Mouse (Mus musculus): ENCODE measurements at regions not wholly inside any gene's neighbourhood (a gene's known extent, or its start where the extent isn't known, plus 50 kb on each side); places are given as distances from the start of the nearest gene placed in this dataset.

- DNase-seq (ENCODE audit: low spot score) = no peak
These were observed 314.0 kb upstream of the Adamts9 start for GRCm38 (mm10) chr6:93257130-93257841.

GRCm38 (mm10) chr6:93253746-93254145 lies 310.5 kb upstream of the Adamts9 start:
- no peak for DNase-seq (ENCODE audit: low spot score)

DNA sequence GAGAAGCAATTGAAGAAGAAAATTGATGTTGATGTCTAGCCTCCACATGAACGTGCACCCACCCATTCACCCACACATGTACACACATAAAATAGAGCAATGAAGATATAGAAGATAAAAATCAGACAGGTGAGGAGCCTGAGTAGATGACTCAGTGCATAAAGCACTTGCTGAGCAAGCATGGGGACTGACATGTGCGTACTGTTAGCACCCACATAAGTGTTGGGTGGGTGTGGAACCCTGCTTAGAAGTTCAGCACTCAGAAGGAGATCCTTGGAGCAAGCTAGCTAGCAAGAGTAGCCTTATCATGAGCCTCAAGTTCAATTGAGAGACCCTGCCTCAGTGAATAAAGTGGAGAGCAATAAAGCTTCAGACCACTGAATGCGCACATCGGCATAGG lies 305.7 kb upstream of the Adamts9 start:
- no peak for DNase-seq (ENCODE audit: low spot score)

- no peak for DNase-seq (ENCODE audit: low spot score)
These were observed 303.4 kb upstream of the Adamts9 start for GRCm38 (mm10) chr6:93246498-93247242.

- no peak for DNase-seq (ENCODE audit: low spot score)
These were observed 292.3 kb upstream of the Adamts9 start for GRCm38 (mm10) chr6:93235550-93235949.

- no peak for DNase-seq (ENCODE audit: low spot score)
These were observed 289.3 kb upstream of the Adamts9 start for GRCm38 (mm10) chr6:93232636-93233035.

DNA sequence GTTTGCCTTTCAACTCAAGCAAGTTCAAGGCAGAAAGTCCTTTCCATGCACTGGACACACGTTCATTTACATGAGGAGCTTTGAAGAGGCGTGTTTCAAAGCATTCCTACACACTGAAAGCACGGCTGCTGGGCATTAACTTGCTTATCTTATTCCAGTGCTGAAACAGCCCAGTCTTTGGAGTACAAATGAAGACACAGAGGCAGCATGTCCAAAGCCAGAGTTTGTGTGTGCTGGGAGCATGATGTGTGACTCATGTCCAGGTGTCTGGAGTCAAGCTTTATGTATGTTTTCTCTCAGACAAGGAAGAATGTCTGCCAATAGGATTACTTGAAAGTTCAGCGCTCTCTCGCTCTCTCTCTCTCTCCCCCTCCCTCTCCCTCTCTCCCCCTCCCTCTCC lies 287.2 kb upstream of the Adamts9 start:
- DNase-seq (ENCODE audit: low spot score) = no peak

- no peak for DNase-seq (ENCODE audit: low spot score)
These were observed 286.0 kb upstream of the Adamts9 start for GRCm38 (mm10) chr6:93229320-93229719.

DNA sequence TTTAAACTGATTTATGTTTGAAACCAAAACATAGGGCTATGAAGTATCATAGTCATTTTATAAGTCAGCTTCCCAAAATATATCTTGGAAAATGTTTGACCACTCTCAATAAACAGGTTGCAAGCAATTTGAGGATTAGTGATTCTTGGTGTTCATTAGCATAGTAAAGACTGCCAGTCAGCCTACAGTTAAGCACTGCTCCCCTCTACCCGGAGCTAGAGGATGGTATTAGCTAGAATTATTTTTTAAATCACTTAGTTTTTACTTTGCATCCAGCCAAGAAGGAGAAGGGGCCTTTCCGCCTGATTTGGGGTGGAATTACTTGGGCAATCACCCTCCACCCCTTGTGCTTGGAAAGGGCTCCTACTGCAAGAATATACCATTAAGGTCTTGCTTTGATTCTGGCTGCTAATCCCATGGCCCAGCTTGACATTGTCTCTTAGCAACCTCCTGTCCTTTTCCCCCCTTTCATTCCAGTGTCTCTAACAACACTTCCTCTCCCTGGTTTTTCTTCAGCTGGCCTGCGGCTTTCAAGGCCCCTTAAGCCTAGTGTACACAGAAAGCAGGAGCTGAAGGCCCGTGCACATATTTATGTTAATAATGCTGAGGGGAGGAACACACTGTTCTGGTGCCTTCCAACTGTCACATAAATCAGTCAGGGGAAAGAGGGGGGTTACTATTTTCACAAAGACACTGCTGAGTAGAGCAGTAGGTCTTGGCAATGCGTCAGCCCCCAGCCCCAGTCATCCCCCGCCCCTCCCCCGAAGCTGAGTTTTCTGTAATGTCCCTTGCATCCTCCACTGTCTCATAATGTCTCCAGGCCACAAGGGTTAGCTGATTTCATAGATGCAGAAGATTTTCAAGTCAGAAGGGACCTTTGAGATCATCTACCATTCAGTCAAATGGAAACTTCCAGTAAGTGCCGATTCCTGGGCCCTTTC lies 280.6 kb upstream of the Adamts9 start:
- peak; percentile 35 for DNase-seq (ENCODE audit: low spot score)

GRCm38 (mm10) chr6:93218015-93218593 lies 274.8 kb upstream of the Adamts9 start:
- DNase-seq (ENCODE audit: low spot score) = no peak

- no peak for DNase-seq (ENCODE audit: low spot score)
These were observed 257.6 kb upstream of the Adamts9 start for GRCm38 (mm10) chr6:93200886-93201285.

DNA sequence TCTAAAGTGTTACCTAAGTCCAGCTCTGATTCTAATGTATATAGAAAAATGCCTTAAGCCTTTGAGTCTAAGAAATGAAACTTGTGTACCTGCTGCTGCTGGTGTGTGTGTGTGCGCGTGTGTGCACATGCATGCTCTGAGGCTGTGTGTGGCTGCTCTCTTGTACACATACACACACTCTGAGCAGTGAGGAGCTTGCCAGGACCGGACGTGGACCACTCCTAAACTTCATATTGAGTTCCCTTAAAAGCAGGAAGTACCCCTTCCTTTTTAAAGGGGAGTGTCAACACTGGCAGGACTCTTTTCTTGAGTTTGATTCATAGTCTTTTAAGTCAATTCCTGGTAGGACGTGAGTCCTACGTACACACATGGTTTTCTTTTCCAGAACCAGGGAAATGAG lies 251.4 kb upstream of the Adamts9 start:
- no peak for DNase-seq (ENCODE audit: low spot score)

DNA sequence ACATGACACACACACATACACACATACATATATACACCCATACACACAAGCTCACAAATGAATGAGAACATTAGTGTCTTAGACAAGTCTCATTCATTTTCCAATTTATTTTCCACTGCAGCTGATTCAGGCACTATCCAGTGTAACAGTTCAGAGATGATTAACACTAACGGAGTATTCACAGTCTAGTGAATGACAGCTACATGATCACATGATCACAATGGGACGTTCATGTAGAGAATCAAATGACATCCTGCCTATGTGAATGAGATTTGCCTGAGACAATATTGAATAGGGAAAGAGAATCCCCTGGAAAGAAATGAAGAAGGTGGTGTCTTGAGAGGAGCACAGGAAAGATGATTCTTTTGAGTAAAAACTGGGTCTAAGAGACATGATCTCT lies 249.7 kb upstream of the Adamts9 start:
- DNase-seq (ENCODE audit: low spot score) = no peak

DNA sequence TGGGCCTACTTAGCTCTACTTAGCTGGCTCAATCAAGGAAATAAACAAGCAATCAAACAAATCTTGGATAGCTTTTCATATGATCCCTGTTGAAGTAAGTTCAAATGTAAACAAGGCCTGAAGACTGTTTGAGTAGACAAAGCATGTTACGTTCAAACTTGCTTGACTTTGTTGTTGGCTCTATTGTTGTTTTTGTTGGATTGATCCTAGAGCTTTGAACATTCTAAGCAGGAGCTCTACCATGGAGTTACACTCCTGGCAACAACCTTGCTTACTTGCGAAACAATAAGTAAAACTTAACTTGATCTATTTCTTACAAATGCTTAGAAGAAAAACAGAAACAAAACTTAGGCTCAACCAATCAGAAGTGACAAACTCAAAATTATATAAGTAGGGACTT lies 247.7 kb upstream of the Adamts9 start:
- no peak for DNase-seq (ENCODE audit: low spot score)

DNA sequence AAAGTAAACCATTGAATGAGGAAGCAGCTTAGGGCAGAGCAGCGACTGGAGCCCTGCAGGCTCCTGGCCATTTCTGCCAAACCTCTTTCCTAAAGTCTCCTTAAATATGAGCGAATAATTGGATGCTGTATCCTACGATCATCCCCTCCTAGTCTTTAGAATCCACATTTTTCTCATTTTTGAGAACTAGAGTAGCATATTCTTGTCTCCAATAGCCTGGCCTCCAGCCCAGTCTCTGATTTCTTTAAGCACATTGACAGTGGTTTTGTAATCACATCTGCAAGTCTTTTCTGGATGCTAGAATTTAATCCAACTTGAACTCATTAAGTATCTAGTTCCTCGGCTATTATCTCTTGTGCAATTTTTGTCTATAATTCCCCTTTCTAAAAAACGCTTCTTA lies 225.2 kb upstream of the Adamts9 start:
- DNase-seq (ENCODE audit: low spot score) = no peak

DNA sequence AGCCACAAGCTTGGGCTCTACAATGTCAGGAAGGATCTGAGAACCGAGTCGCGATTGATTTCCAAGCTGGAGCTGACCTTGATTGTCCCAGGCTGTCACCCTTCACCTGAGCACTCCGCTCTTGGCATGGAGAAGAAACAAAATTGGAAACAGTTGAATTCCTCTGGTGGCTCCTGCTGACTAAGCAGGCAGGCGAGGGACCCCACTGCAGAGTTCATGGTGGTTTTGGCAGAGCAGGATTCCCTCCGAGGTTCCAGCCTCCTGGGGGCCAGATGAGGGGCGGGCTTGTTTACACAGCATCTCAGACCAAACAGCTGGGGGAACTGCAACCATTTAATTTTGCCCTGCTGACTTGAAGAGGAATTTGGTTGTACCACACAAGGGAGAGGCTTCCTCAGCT lies 224.0 kb upstream of the Adamts9 start:
- DNase-seq (ENCODE audit: low spot score) = peak; percentile 13

DNA sequence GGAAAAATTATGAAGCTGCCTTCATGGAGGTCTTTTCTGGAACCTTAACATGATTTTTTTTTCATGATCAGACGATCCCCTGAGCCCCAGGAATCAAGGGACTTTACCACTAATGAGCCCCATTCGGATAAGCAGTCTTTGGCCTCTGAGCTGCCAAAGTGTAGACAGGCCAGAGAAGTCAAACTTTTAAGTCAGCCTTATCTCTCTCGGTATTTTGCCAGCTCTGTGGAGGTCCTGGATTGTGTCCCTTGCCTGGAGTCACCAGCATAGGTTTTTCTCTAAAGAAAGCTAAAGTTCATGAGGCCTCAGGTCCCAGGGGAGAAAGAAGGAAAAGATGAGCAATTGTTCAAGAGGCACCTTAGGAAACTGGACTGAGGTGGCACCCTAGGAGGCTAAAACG lies 222.7 kb upstream of the Adamts9 start:
- no peak for DNase-seq (ENCODE audit: low spot score)

- no peak for DNase-seq (ENCODE audit: low spot score)
These were observed 209.3 kb upstream of the Adamts9 start for GRCm38 (mm10) chr6:93152431-93153208.

GRCm38 (mm10) chr6:93150531-93150930 lies 207.2 kb upstream of the Adamts9 start:
- no peak for DNase-seq (ENCODE audit: low spot score)

DNA sequence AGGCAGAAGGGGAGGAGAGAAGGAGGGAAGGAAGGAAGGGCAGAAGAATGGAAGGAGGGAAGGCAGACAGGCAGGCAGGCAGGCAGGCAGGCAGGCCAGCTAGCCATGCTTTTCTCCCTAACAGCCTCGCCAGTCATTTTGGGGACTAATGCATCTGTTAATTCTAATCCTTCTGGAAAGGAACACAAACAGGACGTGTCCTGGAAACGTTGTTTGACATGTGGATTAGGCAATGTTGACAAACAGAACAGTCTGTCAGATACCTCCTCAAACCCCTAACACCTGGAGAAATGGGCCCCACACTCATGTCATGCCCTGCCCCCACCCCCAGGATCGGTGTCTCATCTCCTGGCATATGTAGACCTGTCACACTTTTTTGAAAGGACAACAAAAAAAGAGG lies 206.7 kb upstream of the Adamts9 start:
- DNase-seq (ENCODE audit: low spot score) = no peak

DNA sequence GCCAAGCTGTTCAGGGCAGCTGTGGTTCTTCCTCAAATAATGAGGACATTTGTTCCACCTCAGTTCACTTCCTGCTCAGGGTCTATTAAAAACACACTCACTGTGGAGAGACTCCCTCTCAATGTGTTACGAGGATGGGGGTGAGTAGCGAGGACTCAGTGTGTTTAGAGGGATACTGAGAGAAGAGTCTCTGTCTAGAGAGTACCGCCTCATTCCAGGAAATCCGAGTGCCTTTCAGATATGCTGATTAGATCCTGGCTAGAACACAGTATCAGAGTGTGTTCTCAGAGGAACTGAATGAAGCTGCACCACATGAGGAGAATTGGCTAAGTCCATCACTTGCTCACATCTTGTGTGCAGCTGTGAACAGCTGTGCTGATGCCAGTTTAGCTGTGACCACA lies 197.0 kb upstream of the Adamts9 start:
- no peak for DNase-seq (ENCODE audit: low spot score)
